Mouse (Mus musculus) induced T-regulatory cell, adult 2 months (primary cell): ENCODE data around the gene Lrrc41.
A peak's percentile ranks its signal among the peaks of the same experiment; 100 is the strongest.

Source experiments
- DNase-seq: peaks from one replicate; pipeline ENCODE4 v3.0.0-alpha.2; 2012; ENCODE audit warnings: low read depth

The Lrrc41 gene

DNA sequence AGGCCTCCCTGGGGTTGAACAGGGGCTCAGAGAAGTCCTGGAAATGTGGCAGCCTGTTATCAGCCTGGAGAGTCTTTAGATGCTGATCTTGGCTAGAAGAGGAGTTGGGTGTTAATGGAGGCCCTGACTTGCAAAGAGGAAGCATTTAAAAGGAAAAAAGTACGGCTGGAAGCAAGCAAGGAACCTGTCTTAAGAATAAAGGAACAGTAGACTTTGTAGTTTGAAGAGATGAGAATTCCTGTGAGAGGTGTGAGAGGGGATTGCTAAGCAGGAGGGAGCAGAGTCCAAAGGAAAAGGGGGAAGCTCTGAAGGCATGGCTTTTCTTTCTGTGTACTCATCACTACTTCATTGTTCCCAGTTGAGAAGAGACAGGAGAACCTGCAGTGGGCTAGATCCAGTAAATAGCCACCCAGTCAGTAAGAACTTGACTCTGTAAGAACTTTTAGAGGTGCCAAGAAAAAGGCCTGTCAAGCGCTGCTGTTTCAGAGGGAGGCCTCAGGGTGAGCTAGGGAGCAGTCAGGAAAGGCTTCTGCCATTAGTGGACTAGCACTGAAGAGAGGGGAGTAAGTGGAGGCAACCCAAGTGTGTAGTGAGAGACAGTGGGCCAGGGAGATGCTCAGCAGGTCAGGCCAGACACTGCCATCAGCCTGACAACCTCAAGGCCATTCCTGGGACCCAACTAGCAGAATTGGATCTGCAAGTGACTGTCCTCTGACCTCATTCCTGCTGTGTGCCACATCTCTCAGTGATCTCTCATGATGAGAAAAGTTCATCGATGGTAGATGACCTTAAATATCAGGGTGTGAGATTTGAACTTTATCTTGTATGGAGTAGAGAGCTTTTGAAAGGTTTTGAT is 2.4 kb downstream of the Lrrc41 start:
- no peak for DNase-seq

DNA sequence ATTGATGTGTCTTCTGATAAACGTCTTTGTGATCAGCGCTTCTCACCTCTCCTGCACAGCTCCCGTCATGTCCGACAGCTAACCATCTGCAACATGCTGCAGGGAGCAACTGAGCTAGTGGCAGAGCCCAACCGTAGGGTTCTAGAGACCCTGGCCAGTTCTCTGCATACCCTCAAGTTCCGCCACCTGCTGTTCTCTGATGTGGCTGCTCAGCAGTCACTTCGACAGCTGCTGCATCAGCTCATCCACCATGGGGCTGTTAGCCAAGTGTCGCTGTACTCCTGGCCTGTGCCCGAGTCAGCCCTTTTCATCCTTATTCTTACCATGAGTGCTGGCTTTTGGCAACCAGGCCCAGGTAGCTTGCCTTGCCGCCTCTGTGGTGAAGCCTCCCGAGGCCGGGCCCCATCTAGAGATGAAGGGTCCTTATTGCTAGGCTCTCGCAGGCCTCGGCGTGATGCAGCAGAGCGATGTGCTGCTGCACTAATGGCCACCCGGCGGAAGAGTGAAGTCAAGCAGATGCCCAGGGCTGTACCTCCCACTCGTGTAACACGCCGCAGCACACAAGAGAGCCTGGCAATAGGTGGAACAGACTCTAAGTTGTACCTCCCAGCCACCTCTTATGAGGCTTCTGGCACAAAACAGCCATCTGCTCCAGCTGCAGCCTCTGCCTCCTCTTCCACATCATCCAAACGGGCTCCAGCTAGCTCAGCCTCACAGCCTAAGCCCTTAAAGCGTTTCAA is 13.6 kb downstream of the Lrrc41 start:
- DNase-seq = no peak

DNA sequence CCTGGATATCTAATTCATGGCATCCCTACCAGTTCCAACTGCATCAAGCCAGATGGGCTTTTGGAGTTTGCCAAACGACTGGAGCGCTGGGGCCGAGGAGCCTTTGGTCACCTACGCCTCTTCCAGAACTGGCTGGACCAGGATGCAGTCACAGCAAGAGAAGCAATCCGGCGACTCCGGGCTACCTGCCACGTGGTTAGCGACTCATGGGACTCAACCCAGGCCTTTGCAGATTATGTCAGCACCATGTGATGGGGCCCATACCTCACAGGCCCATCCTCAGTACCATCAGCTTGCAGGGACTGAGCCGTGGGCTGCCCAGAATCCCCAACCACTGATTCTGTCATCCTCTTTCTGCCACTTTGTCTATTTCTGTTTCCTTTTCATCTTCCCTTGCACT is 21.2 kb downstream of the Lrrc41 start:
- no peak for DNase-seq

DNA sequence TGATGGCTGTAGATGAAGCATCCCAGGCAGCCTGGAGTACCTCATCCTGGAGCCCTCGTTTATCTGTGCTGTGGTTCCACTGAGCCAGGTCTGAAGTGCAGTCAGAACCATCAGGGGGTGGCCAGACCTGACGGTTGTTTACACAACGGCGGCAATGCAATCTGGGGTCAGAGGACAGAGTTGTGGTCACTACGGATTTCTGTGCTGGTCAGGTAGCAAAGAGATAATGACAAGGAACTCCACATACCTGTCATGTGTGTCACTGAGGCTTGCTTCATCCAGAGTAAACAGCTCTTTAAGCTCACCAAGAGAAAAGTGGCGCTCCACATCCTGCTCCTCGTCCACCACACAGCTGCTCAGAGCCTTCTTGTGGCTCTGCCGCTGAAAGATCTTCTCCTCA is 22.1 kb downstream of the Lrrc41 start:
- DNase-seq = no peak

DNA sequence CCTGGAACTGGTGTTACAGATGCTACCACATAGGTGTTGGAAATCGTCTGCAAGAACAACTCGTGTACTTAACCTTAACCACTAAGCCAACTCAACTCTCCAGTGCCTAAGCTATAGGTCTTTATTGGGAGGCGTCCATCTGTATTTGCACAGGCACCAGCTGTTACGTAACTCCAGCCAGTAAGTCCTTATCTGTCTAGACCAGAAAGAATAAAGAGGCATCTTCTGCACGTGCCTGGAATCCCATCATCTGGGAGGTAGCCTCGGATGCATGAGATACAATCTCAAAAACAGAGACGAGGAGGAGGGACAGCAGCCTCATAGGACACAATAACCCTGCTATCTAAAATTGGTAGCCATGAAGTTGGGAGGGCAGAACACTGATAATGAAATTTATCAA is 25.9 kb downstream of the Lrrc41 start:
- no peak for DNase-seq

DNA sequence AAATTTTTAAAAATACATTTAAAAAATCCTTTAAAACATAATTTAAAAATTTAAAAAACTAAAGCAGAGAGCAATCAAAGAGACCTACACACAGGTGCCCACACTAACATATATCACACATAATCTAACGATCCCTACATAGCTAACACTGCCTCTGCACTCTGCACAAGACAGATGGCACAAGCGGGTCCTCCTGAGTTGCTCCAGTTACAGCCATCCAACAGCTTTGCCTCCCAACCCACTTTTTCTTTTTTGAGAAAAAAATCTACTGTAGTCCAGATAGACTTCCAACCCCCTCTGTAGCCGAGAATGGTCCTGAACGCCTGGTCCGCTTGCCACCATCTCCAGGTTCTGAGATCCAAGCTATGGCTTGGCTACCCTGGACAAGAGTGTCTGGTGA is 30.2 kb downstream of the Lrrc41 start:
- no peak for DNase-seq

DNA sequence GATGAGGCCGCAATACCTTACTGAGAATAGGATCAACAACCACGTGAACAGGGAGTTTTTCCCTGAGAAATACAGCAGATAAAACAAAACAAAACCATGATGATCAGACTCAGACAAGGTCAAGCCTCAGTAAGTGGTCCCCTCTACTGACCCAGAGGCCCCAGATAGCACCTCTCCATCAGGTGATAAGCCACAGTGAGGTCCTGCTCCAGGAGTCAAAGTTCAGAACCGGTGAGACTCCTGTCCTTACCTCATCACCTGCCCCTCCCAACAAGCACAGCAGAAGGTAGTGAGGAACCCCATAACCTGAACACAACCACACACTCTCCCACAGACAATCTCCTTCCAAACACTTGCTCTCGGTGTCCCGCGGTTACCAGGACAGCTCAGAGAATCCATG is 35.6 kb downstream of the Lrrc41 start:
- DNase-seq = no peak

DNA sequence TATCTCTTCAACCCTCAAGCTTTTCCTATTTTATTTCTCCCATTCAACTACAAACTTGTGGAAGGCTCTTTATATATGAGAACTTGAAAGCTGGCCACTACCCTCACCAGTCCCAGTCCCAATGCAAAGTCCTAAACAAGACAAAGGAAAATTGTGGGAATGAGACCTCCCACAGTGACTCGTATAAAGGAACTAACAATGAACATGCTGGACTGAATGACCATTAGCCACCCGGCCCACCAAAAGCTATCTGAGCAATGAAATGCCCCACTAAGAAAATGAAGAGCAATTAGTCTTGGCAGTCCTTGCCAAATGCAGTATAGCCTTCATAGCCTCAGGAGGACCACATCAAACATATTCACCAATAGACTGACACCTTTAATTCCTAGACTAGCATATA is 36.4 kb downstream of the Lrrc41 start:
- no peak for DNase-seq

DNA sequence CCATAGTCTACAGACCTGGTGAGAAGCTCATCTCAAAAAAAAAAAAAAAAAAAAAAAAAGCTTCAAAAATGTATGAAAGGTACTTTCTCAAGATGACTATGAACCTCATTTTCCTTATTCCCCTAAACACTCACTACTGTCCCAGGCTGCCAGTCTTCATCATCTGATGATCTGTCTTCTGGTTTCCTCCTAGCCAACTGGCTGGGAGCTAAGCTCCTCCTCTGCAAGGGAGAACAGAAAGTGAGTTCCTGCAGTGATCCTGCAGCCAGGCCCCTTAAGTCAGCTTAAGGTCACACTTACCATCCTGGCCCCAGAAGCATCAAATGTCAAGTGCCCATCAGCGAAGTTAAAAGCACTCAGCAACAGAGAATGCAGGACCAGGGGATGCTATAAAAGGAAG is 47.7 kb downstream of the Lrrc41 start:
- DNase-seq = peak; percentile 51

DNA sequence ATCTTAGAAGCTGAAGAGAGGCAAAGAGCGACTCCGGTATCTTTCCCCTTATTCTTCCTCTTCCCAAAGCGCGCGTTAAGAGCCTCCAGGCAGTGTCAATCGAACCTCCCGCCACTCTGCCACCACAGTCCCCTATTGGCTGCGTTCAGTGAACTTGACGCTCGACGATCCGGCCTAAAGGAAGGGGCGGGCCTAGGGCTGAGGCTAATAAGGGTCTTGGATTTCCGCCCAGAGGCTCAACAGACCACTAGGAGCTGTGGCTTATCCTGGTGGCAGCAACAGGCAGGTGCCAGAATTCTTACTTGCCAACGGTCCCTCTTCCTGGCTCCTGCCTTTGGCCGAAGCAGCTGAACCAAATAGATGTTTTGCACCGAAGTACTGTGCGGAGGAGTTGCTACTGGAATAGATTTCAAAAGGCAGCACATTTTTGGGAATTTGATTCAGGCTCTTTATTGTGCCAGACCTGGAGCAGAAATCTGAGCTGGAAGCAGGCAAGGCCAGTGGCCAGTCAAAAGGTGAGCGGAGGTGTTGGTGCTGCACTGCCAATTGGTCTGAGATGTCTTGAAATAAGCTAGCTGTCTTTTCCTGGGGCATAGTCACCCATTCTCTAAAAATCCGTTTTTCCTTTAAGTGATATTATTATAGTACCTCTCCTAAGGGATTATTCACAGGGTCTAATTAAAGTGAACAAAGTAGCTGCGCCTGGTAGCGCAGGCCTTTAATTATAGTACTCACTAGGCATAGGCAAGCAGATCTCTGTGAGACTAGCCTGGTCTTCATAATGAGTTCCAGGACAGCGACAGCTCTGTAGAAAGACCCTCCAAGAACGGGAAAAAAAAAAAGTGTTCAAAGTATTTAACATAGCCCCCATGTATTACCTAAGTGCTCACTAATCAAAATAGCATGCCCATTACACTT is 48.8 kb downstream of the Lrrc41 start, which contains the start of the genes Rad54l and Pomgnt1:
Gene Rad54l, minus strand, starts transcription at position 89 of the 918 bp plus-strand sequence.
Gene Pomgnt1, plus strand, starts transcription at position 239 of the 918 bp plus-strand sequence.
- DNase-seq = peak; percentile 89

DNA sequence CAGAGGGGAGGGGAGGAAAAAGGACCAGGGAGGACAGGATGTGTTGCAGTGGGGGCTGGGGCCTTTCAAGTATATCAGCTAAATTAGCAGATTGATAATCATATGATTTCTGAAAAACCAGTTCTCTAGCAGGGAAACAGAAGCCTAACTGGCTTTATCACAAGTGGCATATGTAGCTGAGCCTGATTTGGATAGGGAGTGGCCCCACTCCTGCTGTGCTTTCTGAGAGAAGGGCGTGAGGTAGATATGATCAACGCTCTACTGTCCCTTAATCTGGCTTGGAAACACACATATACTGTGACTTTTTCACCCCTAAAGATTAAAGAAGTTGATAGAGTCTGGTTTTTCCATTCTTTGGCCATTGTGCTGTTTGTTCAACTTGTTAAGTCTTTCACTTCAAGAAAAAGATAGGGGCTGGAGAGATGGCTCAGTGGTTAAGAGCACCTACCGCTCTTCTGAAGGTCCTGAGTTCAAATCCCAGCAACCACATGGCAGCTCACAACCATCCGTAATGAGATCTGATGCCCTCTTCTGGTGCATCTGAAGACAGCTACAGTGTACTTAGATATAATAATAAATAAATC is 50.8 kb downstream of the Lrrc41 start:
- peak; percentile 20 for DNase-seq

DNA sequence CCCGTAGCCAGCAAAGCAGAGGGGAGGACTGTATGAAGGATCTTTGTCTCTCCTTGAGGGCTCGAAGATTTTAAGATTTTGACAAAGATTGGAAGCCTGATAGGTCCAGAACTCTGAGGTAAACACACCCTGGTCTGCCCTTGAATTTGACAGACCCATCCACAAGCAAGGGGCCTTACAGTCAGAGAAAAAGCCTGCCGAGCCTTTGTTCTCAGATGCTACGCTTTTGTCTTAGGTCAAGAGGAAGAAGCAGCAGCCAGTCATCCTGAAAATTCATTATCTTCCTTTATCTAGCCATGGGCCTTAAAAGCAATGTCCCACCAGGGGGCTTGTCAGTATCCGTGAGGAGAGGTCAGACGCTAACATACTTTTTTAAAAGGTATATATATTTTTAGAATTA is 52.9 kb downstream of the Lrrc41 start:
- DNase-seq = no peak

DNA sequence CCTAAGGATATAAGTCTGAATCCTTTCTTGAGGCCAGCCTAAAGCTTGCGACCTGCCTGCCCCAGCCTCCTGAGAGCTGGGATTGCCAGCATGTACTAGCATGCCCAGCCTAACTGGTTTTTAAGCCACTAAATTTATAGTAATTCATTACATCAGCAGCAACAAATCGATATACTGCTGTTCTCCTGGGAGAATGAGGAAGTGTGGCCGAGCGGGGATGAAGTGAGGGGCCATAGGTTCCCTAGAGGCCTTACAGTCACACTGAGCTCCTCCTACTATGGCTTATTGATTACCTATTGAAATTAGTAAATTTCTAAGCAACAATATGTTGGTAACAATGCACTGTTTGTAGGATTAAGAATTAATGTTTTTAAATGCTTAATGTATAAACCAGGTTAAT is 58.1 kb downstream of the Lrrc41 start:
- no peak for DNase-seq

DNA sequence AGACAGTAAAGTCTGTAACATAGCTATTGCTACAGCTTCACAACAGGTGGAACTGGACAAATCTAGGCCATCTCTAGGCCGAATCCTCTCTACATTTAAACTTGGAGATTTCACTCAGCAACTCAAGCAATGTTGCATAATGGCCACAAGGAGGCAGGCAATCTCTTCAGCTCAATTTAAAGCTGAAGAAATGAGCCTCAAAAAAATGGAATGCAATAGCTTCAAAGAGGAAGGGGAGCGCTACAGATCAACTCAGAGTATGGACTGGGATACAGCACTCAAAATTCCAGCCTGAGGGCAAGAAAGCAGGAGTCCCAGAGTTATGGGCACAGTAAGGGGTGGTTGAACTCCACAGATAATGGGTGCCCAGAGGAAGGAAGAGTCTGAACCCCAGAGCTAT is 59.9 kb downstream of the Lrrc41 start:
- DNase-seq = peak; percentile 61

DNA sequence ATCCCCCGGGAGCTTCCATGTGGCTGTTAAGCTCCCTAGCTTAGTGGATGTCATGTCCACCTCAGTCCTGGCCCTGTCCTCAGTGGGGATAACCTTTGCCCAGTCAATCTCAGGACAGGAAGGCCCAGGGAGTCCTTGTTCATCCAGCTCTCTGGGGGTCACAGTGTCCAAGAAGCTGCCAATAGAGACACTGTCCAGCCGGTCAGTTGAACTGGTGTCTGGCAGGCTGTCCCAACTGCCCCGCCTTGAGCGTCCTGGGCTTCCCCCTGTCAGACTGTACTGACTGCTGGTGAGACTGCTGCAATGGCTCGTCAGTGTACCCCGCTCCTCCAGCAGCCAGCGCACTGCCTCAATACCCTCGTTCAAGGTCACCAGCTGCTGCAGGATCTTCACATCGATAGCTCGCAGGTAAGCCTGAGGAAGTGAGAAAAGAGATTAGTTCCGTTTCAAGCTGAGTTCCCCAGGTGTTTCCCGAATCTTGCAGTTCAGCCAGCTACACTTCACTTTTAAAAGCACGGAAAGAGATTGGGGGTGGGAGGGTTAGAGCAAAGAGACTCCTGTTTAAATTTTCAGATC is 62.4 kb downstream of the Lrrc41 start:
- DNase-seq = no peak

DNA sequence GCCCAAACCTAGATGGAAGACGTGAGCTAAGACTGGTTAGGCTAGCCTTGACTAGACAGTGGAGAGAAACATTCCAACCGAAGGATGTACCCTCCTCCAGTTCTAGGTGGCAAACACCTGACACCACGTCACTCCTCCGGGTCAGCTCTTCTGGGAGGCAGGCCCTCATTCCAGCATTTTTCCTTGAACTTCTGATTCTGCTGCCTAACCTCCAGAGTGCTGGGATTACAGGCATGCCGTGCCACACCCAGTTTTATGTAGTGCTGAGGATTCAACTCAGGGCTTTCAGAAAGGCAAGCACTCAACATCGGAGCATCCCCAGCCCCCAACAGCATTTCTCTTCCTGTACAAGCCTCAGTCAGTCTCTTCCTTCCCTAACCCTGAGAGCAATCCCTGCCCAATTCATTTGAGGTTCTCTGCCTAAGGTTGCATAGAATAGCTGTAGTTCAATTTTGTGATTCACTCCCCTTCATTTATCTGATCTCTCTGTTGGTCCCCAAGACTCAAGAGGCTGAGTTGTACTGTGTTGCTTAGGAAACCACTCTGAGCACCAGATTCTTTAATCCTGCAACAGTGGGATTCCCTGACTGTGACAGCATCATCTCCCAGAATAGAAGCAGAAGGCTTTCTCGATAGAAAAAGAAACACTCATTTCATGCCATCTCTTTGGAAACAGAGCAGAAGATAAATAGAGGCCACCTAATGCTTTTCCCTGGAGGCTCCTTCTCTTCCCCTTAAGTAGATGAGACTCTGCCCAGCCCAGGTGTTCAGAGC is 65.9 kb downstream of the Lrrc41 start:
- DNase-seq = no peak

DNA sequence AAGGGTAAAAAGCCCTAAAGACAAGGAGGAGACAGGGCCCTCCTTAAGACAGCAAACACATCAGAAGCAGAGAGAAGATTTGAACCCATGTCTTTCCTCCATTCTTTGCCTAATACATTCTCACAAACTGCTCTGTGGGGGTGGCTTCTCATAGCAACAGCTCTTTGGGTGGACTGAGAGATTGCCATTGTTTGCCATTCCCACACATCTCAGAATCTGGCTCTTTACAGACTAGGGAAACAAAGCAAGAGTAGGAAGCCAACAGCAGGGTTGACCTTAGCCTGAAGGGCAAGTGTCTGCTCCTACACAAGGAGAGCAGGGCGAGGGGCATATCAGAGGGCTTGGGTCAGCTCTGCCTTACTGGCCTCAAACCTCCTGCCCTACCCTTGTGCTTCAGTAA is 66.7 kb downstream of the Lrrc41 start:
- DNase-seq = no peak

DNA sequence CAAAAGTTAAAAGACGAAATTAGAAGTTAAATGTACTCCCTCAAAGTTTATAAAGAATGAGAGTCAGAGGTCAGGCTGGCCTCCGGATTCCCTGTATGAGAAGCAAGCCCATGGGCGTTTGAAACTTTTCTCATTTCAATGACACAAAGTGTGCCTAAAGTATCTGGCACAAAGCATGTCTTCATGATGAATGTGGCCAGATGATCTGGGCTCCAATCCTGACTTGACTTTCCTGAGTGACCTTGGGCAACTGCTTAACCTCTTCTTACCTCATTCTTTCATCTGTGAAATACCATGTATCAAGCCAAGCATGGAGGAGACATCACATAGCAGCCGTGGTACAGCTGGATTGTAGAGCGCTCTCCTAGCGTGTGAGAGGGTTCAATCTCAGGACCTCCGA is 67.2 kb downstream of the Lrrc41 start:
- DNase-seq = no peak

DNA sequence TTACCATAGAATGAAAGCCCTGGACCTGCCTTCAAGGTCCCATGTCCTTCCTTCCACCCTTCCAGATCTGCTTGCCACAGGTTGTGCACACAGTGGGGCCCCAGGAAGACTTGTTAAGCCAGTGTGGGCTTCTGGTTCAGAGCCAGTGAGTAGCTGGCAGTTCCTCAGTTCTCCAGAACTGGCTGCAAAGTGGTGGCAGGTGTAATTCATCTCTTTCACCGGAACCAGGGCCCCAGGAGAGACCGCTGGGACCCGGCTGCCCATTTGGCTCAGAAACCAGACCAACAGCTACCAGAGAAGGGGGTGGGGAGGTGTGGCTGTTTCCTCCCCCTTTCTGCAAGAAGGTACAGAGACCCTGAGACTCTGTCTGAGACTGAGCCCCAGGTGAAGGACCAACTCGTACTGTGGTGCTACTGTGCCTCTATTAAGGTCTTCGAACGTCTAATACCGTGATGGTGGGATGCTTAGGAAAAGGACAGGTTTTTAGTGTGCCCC is 68.3 kb downstream of the Lrrc41 start:
- peak; percentile 21 for DNase-seq

DNA sequence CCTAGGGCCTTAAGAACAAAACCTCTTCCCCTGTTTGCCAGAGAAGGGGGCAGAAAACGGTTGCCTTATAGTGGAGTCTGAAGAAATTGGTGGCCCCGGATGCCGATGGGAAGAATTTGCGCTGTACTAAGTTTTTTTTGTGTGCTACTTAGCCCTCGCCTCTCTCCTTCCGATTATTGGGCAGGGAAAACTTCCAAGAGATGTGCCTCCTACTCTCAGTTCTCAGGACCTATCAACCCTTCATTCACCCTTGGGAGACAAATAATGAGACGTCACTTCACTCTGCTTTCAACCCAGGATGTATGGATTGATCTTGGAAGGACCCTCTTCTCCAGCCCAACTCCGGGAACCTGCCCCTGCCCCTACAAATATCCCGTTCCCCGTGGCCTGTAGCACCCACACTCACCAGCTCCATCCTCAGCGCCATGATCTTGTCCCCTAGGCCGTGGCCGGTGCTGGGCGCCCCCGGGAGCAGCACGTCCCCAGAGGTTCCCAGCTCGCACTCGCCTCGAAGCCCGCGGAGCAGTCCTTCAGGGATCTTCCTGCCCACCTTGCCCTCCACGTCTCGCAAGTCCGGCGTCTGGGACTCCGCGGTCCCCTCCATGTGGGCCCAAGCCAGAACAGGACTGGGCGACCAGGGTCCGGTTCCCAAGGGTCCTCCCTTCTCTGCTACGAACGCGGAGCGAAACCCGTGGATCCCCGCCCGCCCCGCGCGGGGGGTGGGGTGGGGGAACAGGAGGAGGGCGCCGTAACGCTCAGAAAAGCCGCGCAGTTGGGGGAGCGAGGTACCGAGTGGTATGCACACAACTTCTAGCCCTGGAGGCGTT is 69.0 kb downstream of the Lrrc41 start:
- peak; percentile 58 for DNase-seq
